10 mouse cellular contexts compared by ENCODE assay signal in genomic region chr5:125066479-125067471, GRCm38 (mm10).
DNase-seq lines count a peak whose midpoint lies in the region; ATAC-seq and TF ChIP-seq lines count a peak whose summit lies in the region.
"Had no signal": no experiment of that assay in that cellular context is flagged by ENCODE, and none has a peak within 500 bp of the region (broad histone marks: within the 10 kb centered on the region; RNA-seq: fewer than 3 reads in every experiment).

No protein-coding gene starts in this region.

- no peak overlapping the region for H3K9ac ChIP-seq in intestine, postnatal 0 days (ENCODE audit: low read depth, low read length)
- H3K9ac ChIP-seq in intestine, embryonic 15.5 days: no peak overlapping the region
- H3K9ac ChIP-seq in forebrain, postnatal 0 days: no peak overlapping the region
- H3K9ac ChIP-seq in limb, embryonic 14.5 days (ENCODE audit: low read depth, low read length, severe bottlenecking): no peak overlapping the region
- H3K9ac ChIP-seq: embryonic facial prominence, embryonic 13.5 days; neural tube, embryonic 12.5 days had no signal

- H3K36me3 ChIP-seq in intestine, postnatal 0 days (ENCODE audit: control insufficient read depth, insufficient read depth): peaks cover 55% of the 10 kb centered on the region
- peaks cover 23% of the 10 kb centered on the region; the same call in 1 of the 2 replicates for H3K36me3 ChIP-seq in intestine, embryonic 15.5 days
- H3K36me3 ChIP-seq in forebrain, postnatal 0 days (ENCODE audit: insufficient read depth): peaks cover 44% of the 10 kb centered on the region
- peaks cover 71% of the 10 kb centered on the region for H3K36me3 ChIP-seq in limb, embryonic 14.5 days (ENCODE audit: control insufficient read depth, insufficient read depth, low read length)
- peaks cover 22% of the 10 kb centered on the region for H3K36me3 ChIP-seq in thymus, adult 2 months (ENCODE audit: control insufficient read depth, insufficient read depth, low read length)

- no peak overlapping the region for H3K4me3 ChIP-seq in intestine, postnatal 0 days (ENCODE audit: low read depth, low read length)
- no peak overlapping the region for H3K4me3 ChIP-seq in intestine, embryonic 15.5 days (replicated peaks)
- H3K4me3 ChIP-seq in bone marrow, adult 2 months (replicated peaks; ENCODE audit: control insufficient read depth, low read depth, low read length): no peak overlapping the region
- H3K4me3 ChIP-seq in forebrain, postnatal 0 days (ENCODE audit: low read depth, low read length): no peak overlapping the region
- H3K4me3 ChIP-seq in limb, embryonic 14.5 days (replicated peaks; ENCODE audit: low read length): no peak overlapping the region
- H3K4me3 ChIP-seq in thymus, adult 2 months (ENCODE audit: control insufficient read depth, insufficient read depth, low read length): no peak overlapping the region
- H3K4me3 ChIP-seq: embryonic facial prominence, embryonic 13.5 days; neural tube, embryonic 12.5 days had no signal

- no peak for TF ChIP-seq POLR2A in bone marrow, adult 2 months (IDR thresholded peaks at IDR 0.05; ENCODE audit: borderline replicate concordance, control insufficient read depth, low read depth, low read length)
- no peak for TF ChIP-seq POLR2A in limb, embryonic 14.5 days (IDR thresholded peaks at IDR 0.05; ENCODE audit: borderline replicate concordance, extremely low read depth, insufficient read depth, insufficient read length)
- no peak for TF ChIP-seq POLR2A in thymus, adult 2 months (IDR thresholded peaks at IDR 0.05; ENCODE audit: control insufficient read depth, extremely low read depth, insufficient read depth, low read length, poor library complexity)

- no peak overlapping the region for H3K4me2 ChIP-seq in intestine, postnatal 0 days (replicated peaks; ENCODE audit: low read depth)
- H3K4me2 ChIP-seq in intestine, embryonic 15.5 days (replicated peaks): no peak overlapping the region
- H3K4me2 ChIP-seq in forebrain, postnatal 0 days (ENCODE audit: low read depth): no peak overlapping the region
- no peak overlapping the region for H3K4me2 ChIP-seq in limb, embryonic 14.5 days (replicated peaks; ENCODE audit: low read depth, low read length, severe bottlenecking)
- H3K4me2 ChIP-seq: embryonic facial prominence, embryonic 13.5 days; neural tube, embryonic 12.5 days had no signal

- peak; percentile 92 for TF ChIP-seq CTCF in intestine, postnatal 0 days (IDR thresholded peaks at IDR 0.05; ENCODE audit: low read depth)
- peak; percentile 96 for TF ChIP-seq CTCF in bone marrow, adult 2 months (IDR thresholded peaks at IDR 0.05; ENCODE audit: control insufficient read depth, insufficient read depth, low read length)
- peak; percentile 92 for TF ChIP-seq CTCF in forebrain, postnatal 0 days (IDR thresholded peaks at IDR 0.05; ENCODE audit: low read depth)
- TF ChIP-seq CTCF in thymus, adult 2 months (IDR thresholded peaks at IDR 0.05; ENCODE audit: borderline replicate concordance, control insufficient read depth, extremely low read depth, insufficient read depth, low read length, poor library complexity): peak; percentile 89

- no peaks in the 10 kb centered on the region for H3K9me3 ChIP-seq in intestine, postnatal 0 days (ENCODE audit: control insufficient read depth)
- H3K9me3 ChIP-seq in intestine, embryonic 15.5 days: no peaks in the 10 kb centered on the region
- no peaks in the 10 kb centered on the region for H3K9me3 ChIP-seq in forebrain, postnatal 0 days (ENCODE audit: low read length)
- no peaks in the 10 kb centered on the region for H3K9me3 ChIP-seq in limb, embryonic 14.5 days (ENCODE audit: control insufficient read depth, low read length)
- H3K9me3 ChIP-seq: embryonic facial prominence, embryonic 13.5 days; neural tube, embryonic 12.5 days had no signal

- no peak overlapping the region for H3K27ac ChIP-seq in intestine, postnatal 0 days (ENCODE audit: low read depth, low read length)
- H3K27ac ChIP-seq in intestine, embryonic 15.5 days: no peak overlapping the region
- H3K27ac ChIP-seq in bone marrow, adult 2 months (ENCODE audit: control insufficient read depth, insufficient read depth, low read depth, low read length, poor library complexity): no peak overlapping the region
- H3K27ac ChIP-seq in forebrain, postnatal 0 days (ENCODE audit: low read depth, low read length): no peak overlapping the region
- H3K27ac ChIP-seq in limb, embryonic 14.5 days (replicated peaks; ENCODE audit: low read depth, low read length): no peak overlapping the region
- no peak overlapping the region for H3K27ac ChIP-seq in thymus, adult 2 months (ENCODE audit: control insufficient read depth, insufficient read depth, low read length)
- H3K27ac ChIP-seq: embryonic facial prominence, embryonic 13.5 days had no signal

- no peaks in the 10 kb centered on the region for H3K27me3 ChIP-seq in intestine, postnatal 0 days (replicated peaks; ENCODE audit: control insufficient read depth, insufficient read depth, low read length)
- H3K27me3 ChIP-seq in intestine, embryonic 15.5 days (replicated peaks): no peaks in the 10 kb centered on the region
- H3K27me3 ChIP-seq in forebrain, postnatal 0 days (ENCODE audit: insufficient read depth, low read length): no peaks in the 10 kb centered on the region
- H3K27me3 ChIP-seq in limb, embryonic 14.5 days (ENCODE audit: control insufficient read depth, insufficient read depth, low read length): no peaks in the 10 kb centered on the region
- H3K27me3 ChIP-seq in thymus, adult 2 months (ENCODE audit: control insufficient read depth, insufficient read depth, low read length): no peaks in the 10 kb centered on the region
- H3K27me3 ChIP-seq: embryonic facial prominence, embryonic 13.5 days; neural tube, embryonic 12.5 days had no signal

- H3K4me1 ChIP-seq in intestine, postnatal 0 days (replicated peaks; ENCODE audit: control insufficient read depth, insufficient read depth, low read length): no peaks in the 10 kb centered on the region; the same call in 1 of the 2 replicates
- peaks cover 41% of the 10 kb centered on the region for H3K4me1 ChIP-seq in intestine, embryonic 15.5 days (replicated peaks)
- H3K4me1 ChIP-seq in bone marrow, adult 2 months (ENCODE audit: control insufficient read depth, insufficient read depth, low read length): peaks cover 1% of the 10 kb centered on the region; the same call in 1 of the 2 replicates
- no peaks in the 10 kb centered on the region for H3K4me1 ChIP-seq in forebrain, postnatal 0 days (ENCODE audit: insufficient read depth)
- peaks cover 35% of the 10 kb centered on the region for H3K4me1 ChIP-seq in limb, embryonic 14.5 days (ENCODE audit: control insufficient read depth, insufficient read depth, low read length)
- H3K4me1 ChIP-seq in thymus, adult 2 months (replicated peaks; ENCODE audit: control insufficient read depth, insufficient read depth, low read length): peaks cover 2% of the 10 kb centered on the region

- WGBS in intestine, postnatal 0 days: 91% methylated on average over 13 of the region's 13 CpGs
- WGBS in intestine, embryonic 15.5 days: 91% methylated on average over 13 of the region's 13 CpGs
- 85% methylated on average over 13 of the region's 13 CpGs for WGBS in bone marrow, adult 2 months
- WGBS in forebrain, postnatal 0 days: 87% methylated on average over 13 of the region's 13 CpGs
- 93% methylated on average over 13 of the region's 13 CpGs for WGBS in limb, embryonic 14.5 days
- 93% methylated on average over 13 of the region's 13 CpGs for WGBS in thymus, adult 2 months

- peak; percentile 69 for DNase-seq in forebrain, postnatal 0 days
- peak; percentile 88 for DNase-seq in kidney, adult 9 months
- peak; percentile 78 for DNase-seq in limb, embryonic 14.5 days (ENCODE audit: low spot score)
- DNase-seq in thymus, adult 2 months: peak; percentile 81

- no peak for ATAC-seq in intestine, postnatal 0 days
- no peak for ATAC-seq in intestine, embryonic 15.5 days
- no peak for ATAC-seq in forebrain, postnatal 0 days
- no peak for ATAC-seq in limb, embryonic 14.5 days (ENCODE audit: low FRiP score, low read depth)
- peak; percentile 60 for ATAC-seq in neutrophil, adult 5-6 weeks (ENCODE audit: extremely low read depth, insufficient number of reproducible peaks, low FRiP score, poor library complexity, severe bottlenecking)
